Mouse (Mus musculus) mouse embryonic stem cell (cell line): Measurements from ENCODE around the gene Tmem198b.

ENCODE experiments used
- in situ Hi-C, 2 experiments: fragments of 300-500 bp; cut with MboI; formaldehyde crosslinking; loops; 1 replicate in 1 of 2; 3 replicates in 1 of 2; pipeline ENCODE4 v1.14.3; 2019 to 2020; ENCODE audit warnings: low sequenced_read_pairs in 2 of 2, low pct_unique_long_range_greater_than_20kb in 1 of 2, mixed read lengths in 1 of 2; ENCODE audit not compliant: unreplicated experiment in 1 of 2

Tmem198b gene

DNA sequence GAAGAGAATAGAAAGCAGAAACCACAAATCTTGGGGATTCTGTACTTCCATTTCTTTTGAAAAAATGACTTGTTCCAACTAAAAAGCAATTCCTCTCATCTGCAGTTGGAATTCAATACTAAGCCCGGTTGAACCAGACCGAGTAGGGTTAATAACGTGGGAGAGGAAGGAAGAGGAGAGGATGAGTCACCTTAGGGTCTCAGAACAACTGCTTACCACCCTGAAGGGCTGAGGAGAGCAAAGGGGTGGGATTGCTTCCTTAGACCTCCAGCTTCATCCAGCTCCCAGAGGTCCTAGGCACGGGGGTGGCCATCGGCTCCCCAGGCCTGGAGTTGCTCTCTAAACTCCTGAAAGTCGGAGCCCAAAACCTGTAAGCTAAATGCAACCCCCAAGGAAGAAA lies 809 bp downstream of the Tmem198b start:
- in situ Hi-C loops: no loop called here

DNA sequence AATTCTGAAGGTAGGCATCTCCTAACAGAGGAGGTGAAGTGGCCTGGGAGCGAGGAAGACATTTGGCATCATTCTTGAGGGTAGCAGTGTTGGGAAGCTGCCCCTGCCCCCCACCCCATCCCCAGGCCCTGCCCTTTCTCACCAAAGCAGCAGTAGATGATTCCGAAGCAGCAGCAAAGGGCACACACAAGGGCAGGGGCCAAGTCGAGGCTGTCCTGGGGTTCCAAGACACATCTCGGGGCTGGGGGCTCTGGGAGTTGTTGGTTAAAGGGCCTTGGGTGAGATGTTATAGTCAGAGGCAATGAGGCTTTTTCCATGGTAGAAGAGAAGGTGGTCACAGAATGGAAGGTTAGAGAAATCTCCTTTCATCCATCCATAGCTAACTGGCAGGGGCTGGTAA lies 1.2 kb downstream of the Tmem198b start:
- in situ Hi-C loops: no loop called here

- in situ Hi-C loops: no loop called here
These were observed 2.1 kb downstream of the Tmem198b start for GRCm38 (mm10) chr10:128801981-128802495.

DNA sequence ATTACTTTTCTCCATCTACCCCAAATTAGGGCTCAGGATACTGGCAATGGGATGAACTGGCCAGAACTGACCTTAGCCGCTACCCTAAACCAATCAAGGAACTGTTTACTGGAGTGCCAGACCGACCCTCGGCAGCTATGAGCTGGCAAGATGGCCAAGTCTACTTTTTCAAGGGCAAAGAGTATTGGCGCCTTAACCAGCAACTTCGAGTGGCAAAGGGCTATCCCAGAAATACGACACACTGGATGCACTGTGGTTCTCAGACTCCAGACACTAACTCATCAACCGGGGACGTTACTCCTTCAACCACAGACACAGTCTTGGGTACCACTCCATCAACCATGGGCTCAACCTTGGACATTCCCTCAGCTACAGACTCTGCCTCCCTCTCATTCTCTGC lies 5.5 kb downstream of the Tmem198b start:
- in situ Hi-C loops: no loop called here

- in situ Hi-C loops: no loop called here
These were observed 8.6 kb downstream of the Tmem198b start for GRCm38 (mm10) chr10:128795581-128795980.

DNA sequence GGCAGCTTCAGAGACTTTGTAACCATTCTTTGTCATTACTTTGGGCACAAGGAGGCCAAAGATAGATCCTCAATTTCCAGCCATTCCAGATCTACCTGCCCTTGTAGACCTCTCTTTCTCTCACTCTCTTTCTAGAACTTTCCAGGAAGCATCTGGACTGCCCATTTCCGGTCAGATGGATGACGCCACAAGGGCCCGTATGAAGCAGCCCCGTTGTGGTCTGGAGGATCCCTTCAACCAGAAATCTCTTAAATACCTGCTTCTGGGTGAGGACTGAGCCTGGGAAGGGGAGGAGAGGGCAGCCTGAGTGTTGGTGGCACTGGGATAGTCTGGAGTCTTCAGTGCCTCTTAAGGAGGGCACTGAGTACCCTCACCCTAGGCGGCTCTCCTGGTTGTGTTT lies 9.8 kb downstream of the Tmem198b start:
- in situ Hi-C loops: no loop called here

- in situ Hi-C loops: no loop called here
These were observed 10.9 kb downstream of the Tmem198b start for GRCm38 (mm10) chr10:128793258-128793657.

DNA sequence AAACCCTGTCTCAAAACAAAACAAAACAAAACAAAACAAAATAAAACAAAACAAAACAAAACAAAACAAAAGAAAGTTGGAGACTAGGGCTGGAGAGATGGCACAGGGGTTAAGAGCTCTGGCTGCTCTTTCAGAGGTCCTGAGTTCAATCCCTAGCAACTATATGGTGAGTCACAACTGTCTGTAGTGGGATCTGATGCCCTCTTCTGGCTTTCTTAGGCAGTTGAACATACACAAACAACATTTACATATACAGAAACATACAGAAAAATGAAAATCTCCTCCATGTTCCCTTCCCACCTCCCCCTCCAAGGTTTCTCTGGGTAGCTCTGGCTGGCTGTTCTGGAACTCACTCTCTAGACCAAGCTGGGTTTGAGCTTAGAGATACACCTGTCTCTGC lies 12.1 kb downstream of the Tmem198b start:
- in situ Hi-C loops: no loop called here

- in situ Hi-C loops: no loop called here
These were observed 13.6 kb downstream of the Tmem198b start, which contains the start of gene Mmp19 for GRCm38 (mm10) chr10:128790398-128791124. Gene Mmp19, plus strand, starts transcription at chr10:128790910.

GRCm38 (mm10) chr10:128780200-128780599 lies 24.0 kb downstream of the Tmem198b start:
- in situ Hi-C loops: no loop called here

DNA sequence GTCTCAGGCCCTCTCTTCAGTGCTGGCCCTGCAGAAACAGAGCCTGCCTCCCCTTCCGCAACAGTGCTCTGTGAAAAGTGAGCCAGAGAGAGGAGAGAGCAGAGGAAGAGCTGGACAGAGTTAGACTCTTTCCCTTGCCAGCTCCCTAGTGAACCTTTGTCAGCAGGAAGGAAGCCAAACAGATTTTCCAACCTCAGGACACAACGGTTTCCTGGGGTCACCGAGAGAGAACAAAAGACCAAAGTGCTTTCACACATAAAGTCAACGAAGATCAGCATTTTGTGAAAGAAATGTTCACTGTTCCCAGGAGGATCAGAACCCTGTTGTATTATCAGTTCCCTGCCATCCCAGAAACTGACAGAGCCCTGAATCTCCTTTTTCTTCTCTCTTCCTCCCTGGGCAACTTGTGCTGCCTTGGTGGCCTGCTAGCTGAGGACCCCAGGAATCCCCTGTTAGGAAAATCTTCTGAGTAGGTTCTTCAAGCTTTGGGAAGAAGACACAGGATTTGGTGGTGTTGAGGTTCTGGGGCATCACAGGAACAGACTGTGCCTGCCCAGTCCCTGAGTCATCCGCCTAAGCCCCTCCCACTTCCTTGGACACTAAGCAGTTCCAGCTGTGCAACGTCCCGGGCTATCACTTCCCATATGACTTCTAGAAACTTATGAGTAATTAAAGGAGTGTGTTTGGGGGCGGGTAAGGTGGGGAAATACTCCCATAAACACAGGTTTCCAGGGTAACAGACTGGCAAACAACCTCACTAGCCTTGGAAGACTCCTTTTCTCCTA lies 25.0 kb downstream of the Tmem198b start:
- in situ Hi-C loops: no loop called here

DNA sequence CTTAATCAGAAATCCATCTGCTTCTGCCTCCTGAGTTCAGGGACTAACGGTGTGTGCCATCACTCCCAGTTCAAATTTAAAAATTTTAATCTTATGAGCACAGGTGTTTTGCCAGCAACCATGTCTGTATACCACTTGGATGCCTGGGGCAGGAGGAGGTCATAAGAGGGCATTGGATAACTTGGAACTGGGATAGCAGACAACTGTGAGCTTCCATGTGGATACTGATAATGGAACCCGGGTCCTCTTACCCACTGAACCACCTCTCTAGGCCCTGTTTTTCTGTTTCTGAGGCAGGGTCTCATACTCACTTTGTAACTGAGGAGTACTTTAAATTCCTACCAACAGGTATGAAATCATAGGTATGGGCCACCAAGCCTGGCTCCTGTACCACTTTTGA lies 25.7 kb downstream of the Tmem198b start:
- in situ Hi-C loops: no loop called here

DNA sequence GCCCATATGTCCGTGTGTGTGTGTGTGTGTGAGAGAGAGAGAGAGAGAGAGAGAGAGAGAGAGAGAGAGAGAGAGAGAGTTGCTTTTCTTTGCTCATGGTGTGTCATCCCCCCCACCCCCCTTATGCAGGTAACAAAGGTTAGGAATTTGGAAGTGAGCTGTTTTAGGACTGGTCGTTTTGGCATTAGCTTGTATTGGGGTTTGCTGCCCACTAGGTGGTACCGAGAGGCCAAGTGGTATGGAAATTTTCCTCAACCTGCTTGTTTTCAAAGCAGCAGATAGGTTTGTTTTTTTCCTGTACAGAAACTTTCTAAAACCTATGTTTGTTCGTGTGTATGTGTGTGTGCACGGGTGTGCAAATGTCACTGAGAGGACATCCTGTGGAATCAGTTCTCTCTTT lies 30.5 kb downstream of the Tmem198b start:
- in situ Hi-C loops: no loop called here

GRCm38 (mm10) chr10:128772895-128773294 lies 31.3 kb downstream of the Tmem198b start:
- in situ Hi-C loops: no loop called here
